Mouse (Mus musculus): ENCODE data around the gene Gm21962. TPM values are rescaled to one million over a fixed set of nuclear protein-coding genes. Genes with fewer than 3 reads are reported as not detected.
"Not testable (repeated sequence)": the region's sequence is repeated elsewhere in the genome, so short reads cannot be mapped to it uniquely, and the experiment has no call there.

Gm21962 gene
- 0.17 TPM in 1 of 2 replicates, not detected in the other for total RNA-seq (2015)
- total RNA-seq (2017), result not detected in 2 replicates

DNA sequence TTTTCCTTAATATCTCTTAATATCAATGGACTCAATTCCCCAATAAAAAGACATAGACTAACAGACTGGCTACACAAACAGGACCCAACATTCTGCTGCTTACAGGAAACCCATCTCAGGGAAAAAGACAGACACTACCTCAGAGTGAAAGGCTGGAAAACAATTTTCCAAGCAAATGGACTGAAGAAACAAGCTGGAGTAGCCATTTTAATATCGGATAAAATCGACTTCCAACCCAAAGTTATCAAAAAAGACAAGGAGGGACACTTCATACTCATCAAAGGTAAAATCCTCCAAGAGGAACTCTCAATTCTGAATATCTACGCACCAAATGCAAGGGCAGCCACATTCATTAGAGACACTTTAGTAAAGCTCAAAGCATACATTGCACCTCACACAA lies at the start of gene Gm21962:
TSS of gene Gm21962 (plus strand) at position 301 of the 400 bp plus-strand sequence.
- ATAC-seq (replicated peaks; ENCODE audit: poor library complexity), result not testable (repeated sequence)

DNA sequence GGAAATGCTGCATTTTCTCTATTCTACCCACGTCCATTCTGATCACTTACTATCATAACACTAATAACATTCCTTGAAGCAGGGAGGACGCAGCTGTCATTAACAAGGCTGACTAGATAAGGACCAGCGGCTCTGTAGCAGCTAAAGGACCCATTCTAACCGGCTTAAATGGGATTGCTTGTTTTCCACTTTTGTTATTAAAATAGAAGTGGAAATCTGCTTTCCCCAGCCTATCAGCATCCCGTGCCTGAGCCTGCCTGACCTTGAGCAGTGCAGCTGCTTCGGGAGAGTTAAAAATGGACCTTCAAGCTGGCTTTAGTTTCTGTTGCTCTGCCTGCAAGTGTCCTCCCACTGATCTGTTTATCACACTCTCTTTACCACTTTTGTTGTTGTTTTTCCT lies 49.2 kb upstream of the Gm21962 start:
- no peak for ATAC-seq (replicated peaks; ENCODE audit: poor library complexity)

DNA sequence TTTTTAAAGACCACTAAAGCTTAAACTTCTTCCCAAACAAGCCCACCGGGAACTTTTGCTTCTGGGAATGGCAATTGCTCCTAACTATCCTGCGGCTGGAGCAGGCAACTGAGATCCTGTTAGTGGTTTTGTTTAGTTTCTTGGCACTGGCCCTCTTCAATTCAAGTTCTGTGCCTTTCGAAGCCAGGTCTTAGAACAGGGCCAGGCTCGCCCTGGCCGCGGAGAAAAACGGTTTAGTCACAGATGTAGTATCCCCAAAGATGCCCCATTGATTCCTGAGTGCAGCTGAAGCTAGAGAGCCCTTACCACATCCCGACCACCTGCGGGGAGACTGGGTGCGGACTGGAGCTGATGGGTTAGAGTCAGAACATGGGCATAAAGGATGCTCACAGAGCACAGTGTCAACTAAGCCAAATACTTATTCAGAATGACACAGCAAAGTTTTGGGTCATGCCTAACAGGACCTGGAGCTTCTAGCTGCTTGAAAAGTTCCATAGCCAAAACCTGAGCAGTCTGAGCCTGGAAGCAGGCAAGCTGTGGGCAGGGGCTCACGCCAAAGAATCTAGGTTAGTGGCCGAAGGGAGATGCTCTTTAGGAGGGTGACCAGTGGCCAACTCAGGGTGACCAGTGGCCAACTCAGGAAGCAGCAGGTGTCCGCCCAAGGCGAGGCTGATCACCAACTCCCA lies 48.3 kb upstream of the Gm21962 start:
- ATAC-seq (replicated peaks; ENCODE audit: poor library complexity), result peak; percentile 6; the same call in 1 of the 2 replicates

DNA sequence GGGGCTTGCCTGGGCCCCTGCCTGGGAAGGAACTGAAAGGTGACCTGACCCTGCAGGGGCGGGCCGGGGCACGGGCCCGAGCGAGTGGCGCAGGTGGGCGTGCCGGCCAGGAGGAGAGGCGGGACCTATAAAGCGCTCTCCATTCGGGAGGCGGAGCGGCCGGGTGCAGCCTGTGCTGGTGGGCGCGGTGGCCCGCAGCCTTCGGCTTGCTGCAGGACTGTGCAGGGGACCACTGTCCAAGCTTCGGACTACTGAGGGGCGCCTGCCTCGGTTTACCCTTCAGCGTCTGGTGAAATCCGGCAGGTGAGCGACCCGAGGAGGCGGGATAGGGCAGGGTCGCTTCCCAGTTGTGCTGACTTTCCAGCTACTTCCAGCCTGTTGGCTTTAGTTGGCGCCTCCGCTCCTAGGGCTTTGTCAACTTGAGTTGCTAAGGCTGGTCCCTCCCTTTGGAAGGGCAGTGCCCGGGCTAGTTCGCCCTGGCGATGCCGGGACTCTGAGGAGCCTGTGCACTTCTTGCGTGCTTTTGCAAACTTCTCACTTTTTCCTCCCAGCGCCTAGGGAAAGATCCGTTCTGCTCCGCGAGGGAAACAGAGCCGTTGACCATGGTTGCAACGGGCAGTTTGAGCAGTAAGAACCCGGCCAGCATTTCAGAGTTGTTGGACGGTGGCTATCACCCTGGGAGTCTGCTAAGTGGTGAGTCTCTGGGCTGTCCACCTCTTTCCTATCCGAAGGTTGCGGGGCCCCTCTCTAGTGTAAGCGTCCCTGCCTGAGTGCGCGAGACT lies 47.6 kb upstream of the Gm21962 start:
- ATAC-seq (replicated peaks; ENCODE audit: poor library complexity), result peak; percentile 93

DNA sequence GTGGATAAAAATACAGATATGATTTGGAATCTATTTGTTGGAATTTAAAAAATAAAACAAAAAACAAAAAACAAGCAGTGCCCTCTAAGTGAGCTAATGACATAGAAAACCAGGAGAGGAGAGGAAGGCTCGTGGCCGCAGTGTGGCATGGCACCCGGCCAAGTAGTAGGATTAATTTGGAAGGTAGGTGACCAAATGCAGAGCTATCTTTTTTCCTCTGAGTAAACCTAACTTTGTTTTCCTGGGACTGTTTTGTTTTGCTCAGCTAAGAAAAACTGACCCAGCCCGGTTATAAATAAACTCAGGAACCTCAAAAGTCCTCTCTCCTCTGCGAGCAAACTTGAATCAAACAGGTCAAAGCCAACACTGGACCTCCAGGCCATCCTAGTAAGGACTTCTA lies 46.3 kb upstream of the Gm21962 start:
- ATAC-seq (replicated peaks; ENCODE audit: poor library complexity), result no peak

DNA sequence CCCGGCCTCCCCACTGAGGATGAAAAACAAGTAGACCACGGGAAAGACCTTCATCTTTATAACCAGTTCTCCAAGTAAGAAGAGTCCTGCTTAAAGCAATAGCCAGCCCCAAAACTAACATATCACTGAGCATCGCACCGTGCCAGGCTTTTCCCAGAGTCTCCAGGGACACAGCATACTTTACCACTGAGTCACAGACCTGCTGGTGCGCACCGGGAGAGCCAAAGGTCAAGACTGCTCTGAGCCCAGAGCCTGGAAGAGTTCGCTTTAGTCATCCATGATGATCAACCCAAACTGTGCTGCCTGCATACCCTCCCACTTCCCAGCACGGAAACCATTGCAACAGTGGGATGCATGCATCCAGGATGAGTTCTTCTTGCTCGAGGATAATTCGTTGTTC lies 37.6 kb upstream of the Gm21962 start:
- no peak for ATAC-seq (replicated peaks; ENCODE audit: poor library complexity)

DNA sequence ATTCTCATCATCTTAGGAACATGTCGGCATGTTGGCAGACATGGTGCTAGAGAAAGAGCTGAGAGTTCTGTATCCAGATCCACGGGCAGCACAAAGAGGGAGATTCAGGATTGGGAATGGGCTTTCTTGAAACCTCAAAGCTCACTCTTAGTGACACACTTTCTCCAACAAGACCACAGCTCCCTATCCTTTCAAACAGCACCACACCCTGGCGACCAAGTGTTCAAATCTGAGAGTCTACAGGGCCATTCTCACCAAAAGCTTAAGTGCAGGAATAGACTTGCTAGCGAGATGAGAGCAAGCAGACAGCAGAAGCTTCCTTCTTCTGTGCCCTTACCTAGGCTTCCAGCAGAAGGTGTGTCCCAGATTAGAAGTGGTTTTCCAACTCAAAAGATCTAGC lies 34.8 kb upstream of the Gm21962 start:
- ATAC-seq (replicated peaks; ENCODE audit: poor library complexity), result no peak

DNA sequence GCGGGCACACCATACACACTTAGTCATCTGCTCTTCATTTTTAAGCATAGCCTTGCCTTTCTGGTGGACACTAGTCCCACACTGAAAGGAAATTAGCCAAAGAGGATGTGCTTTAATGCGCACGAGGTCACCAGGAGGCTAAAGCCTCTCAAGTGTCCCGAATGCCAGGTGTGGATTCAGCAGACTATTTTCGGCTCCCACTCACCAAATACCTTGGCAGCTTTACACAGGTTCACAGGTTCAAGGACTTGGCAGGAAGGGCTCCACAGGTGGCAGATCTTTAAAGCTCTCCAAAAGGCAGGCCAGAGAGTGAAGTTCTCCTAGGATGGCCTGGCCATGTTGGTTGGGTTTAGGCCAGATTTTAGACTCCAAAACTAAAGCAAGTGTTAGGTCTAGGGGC lies 30.1 kb upstream of the Gm21962 start:
- ATAC-seq (replicated peaks; ENCODE audit: poor library complexity), result no peak

DNA sequence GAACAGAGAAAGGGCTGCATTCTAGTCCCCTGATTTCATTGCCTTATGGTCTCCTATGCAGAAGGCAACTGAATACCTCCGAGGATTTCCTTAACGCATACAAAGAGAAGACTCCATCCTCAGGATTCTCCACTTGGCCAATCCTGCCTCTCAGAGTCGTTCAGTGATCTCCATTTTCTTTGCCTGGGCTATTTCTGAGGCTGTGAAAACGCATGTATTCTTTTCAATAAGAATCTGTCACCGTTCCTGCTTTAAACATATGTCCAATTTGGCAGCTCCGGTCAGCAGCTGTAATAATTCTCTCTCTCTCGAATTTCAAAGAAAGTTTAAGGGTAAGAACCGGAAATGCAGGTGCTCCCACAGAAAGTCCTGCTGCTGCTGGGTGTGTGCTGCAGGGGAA lies 29.2 kb upstream of the Gm21962 start:
- ATAC-seq (replicated peaks; ENCODE audit: poor library complexity), result no peak

DNA sequence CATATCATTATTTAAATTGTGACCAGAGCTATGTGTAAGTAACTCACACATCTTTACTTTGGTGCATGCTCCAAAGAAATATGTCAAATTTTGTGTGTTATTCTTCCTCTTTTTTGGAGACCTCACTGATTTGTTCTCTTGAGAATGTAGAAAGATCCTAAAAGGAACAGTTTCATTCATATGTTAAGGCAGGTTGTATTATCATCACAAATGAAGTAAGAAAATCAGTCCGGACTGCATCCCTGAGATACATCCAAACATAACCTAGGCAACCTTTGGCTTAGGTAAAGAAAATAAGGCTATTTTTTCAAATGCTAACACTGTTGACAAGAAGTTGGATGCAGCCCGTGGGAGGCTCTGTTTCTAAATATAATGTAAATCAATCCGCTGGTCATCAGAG lies 28.8 kb upstream of the Gm21962 start:
- no peak for ATAC-seq (replicated peaks; ENCODE audit: poor library complexity)

DNA sequence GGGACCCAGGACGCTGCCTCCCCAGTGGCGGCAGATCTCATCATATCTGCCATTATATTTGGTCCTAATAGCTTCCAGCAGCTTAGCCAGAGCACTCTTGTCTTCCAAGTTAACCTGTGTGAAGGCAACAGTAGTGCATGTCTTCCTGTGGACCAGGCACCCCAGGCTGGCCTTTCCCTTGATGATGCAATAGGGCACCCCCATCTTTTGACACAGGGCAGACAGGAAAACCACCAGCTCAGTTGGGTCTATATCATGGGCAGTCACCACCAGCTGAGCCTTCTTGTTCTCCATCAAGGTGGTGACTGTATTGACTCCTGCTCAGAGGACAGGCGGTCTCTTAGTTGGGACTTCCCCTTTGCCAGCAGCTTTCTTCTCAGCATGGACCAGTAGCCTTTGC lies 27.2 kb upstream of the Gm21962 start:
- ATAC-seq (replicated peaks; ENCODE audit: poor library complexity), result no peak

DNA sequence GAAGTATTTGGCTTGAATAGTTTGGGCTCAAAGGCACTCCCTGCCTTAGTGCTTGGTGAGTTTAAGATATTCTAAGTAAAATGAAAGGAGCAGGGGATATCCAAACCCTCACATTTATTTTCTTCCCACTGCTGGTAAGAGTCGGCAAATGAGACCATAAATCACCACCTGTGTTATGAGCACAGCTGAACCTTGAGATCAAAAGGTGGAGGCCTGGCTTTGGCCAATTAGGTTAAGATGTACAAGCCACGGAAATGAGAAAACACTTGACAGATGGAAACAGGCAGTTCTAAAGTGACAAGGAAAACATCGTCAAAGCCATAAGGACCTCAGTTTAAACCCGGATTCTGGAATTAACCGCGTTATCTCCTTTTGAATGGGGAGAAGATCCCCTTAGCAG lies 26.4 kb upstream of the Gm21962 start:
- ATAC-seq (replicated peaks; ENCODE audit: poor library complexity), result no peak

DNA sequence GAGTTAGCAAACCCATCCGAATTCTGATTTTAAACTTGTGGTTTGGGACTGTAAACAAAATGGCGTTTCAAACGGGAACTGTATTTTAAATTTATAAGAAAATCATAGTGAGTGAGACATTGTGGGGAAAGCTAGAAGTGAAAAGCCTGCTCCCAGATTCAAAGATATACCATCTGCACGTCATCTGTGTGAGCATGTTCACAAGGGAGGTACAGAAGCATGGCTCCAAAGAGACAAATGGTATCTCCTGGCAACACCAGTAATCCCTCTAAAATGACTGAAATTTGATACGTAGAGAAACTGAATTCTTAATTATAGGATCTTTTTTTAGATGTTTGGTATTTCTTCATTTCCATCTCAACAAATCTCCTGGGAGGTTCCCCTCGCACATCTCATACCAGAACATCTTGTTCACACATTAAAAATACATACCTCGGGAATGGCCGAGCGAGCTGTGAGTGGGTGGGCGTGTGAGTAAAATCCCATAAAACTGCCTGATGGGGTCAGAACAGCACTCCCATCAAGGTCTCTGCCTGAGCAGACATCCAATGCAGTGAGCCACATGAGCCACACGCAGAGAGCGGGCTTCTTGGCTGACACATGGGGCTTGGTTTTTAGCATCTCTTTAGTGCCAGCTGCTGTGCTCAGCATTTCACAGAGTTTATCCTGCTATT lies 23.8 kb upstream of the Gm21962 start:
- ATAC-seq (replicated peaks; ENCODE audit: poor library complexity), result no peak

DNA sequence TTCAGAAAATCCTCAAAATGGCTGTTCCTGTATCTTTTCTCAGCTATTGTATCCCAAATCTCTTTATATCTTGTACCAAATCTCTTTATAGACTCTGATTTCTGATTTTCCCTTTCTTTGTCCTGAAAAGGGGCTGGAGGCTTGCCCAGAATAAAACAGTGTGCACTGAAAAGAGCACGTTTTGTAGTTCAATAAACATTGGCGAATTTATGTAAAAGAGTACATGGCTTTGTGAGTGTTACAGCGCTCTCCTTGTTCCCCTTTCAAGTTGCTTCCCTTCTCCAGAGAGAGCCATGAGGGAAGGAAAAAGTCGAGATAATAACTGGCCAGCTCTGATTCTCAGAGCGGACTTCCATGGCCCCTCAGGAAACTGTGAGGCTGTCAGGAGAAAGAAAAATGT lies 22.2 kb upstream of the Gm21962 start:
- no peak for ATAC-seq (replicated peaks; ENCODE audit: poor library complexity)

DNA sequence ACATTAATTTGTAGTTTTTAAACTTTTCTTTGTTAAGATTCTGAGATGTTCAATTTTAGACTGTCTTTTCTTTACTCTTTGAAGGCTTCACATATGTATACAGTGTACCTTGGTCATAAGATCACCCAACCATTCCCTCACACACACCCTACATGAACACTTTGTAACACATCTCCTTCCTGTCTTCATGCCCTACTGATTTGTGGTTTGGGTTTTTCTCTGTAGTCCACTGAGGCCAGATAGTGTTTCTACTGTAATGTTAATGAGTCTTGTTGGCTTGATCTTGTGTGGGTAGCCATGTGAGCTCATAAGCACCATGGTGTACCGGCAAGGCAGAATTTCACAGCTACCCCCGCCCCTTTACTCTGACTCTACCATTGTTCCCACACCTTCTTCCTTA lies 18.5 kb upstream of the Gm21962 start:
- ATAC-seq (replicated peaks; ENCODE audit: poor library complexity), result no peak

DNA sequence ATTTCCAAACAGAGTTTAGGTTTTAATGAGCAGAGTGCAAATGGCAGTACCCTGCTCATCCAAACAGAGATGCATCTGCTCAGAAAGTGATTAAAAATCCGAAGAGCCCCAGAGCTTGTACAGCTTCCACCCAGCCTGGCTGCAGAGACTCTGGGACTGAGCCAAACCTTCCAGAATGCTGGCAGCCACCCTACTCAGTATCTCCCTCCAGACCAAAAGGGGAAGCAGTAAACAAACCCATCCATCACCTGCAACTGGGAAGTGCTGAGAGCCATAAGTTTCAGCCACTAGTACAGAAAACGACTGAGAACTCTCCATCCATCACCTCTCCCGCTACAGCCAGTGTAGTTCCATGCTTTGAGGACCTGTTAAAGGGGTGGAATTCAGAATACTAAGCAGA lies 9.6 kb downstream of the Gm21962 start:
- ATAC-seq (replicated peaks; ENCODE audit: poor library complexity), result 0 out of 2 replicates have a peak, but pooled peaks have one; percentile 31

DNA sequence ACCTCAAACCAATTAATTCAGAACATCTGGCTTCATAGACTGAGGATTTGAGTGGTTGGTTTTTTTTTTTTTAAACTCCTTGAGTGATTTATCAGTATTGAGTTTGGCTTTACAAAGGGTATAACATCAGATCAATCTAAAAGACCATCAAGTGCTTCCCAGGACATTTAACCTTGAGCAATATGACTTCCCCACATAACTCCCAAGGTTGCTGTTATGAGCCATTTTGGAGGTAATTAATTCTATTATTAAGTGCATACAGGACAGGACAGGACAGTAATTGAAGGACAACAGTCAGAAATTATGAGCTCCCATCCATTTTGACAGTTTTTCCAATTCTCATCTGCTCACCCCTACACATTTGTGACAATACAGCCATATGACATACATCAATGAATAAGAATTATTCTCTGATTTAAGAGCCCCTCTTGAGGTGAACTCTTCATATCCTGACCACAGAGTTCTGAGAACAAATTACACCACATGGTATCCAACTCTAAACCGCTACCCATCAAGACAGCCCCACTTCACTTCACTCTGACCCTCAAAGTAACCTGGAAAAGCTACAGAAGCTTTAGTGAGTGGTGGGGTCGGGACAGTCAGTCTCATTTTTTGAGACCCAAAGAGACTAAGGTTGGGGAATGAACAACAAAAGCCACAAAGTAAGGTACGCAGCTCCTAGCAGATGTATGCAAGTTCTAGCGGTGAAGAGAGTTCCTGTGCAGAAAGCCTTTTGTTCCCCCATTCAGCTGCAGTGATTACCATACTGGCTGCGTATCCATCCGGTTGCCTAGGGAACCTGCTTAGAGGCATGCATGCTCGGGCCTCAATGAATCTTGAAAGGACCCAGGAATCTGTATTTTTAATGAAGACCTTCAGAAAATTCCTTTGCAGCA lies 11.8 kb downstream of the Gm21962 start:
- no peak for ATAC-seq (replicated peaks; ENCODE audit: poor library complexity)

DNA sequence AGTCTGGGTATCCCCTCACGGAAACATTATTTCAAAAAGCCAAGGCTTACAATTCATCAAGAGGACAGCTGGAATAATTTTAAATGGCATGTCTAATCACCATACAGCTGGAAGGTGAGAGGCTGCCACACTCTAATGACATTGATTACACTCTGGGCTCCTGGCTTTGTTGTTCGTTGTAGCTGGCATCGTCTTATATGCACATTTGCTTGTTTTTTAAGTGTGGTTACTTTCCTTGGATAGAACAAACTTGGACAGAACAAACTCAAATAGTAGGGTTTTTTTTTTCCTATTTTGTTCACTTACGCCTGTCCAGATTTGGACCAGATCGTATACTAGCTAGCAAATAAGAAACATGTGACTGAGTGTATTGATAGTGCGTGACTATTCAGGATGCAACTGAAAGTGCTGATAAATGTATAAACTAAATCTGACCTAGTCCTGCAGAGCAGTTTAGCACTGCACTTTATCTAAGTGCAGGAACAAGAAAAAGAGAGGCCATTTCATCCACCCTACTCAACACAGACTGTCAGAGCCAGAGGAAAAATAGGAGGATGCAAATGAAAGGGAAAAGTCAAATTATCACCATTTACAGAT lies 12.6 kb downstream of the Gm21962 start:
- ATAC-seq (replicated peaks; ENCODE audit: poor library complexity), result no peak

DNA sequence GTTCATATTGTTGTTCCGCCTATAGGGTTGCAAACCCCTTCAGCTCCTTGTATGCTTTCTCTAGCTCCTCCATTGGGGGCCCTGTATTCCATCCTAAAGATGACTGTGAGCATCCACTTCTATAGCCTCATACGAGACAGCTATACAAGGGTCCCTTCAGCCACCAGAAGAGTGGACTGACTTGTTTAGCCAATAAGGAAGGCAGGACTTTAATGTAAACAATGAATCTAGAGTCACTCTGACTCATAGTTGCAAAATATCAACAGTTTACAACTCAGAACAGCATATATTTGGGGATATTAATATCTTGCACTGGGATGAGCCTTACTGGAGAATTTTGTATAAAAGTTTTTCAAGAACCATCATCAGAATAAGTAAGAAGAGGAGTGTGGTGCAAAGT lies 15.6 kb downstream of the Gm21962 start:
- no peak for ATAC-seq (replicated peaks; ENCODE audit: poor library complexity)

DNA sequence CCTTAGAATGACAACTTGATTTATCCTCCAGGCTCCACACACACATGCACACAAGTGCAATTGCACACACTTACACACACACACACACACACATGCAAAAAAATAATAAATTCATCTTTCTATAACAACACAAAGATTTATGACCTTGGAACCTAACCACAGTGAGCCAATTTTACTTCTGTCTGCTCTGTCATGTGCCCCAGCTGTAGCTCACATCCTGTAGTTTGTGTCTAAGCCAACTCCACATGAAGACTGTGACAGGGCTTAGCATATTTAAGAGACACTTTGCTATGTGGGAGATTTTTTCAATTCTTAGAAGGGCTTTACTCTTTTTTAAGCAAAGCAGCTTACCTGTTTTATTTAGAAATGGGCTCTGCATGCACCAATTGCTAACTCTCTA lies 20.2 kb downstream of the Gm21962 start:
- ATAC-seq (replicated peaks; ENCODE audit: poor library complexity), result no peak

DNA sequence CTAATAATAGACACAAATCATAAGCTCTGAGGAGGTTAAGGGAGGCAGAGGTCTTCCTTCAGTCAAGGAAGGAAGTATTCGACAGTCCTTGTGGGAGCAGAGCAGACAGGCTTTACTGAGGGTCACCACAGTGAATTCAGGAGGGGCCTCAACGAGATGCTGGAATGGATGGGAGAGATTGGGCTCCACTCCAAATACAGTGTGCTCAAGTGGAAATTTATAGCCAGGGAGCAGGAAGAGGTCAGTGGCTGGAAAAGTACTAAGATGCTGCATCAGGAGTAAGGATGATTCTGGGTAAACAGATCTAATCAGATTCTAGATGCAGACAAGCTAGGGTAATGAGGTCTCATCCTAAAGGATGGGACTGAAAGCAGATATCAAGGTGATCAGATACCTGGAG lies 44.6 kb downstream of the Gm21962 start:
- ATAC-seq (replicated peaks; ENCODE audit: poor library complexity), result no peak

Measured in megakaryocyte progenitor cell, adult 5-6 weeks (primary cell).